Mouse (Mus musculus): ENCODE measurements around the gene Acsl1. TPM values are rescaled to one million over a fixed set of nuclear protein-coding genes. Genes with fewer than 3 reads are reported as not detected.

Acsl1 gene
- polyA plus RNA-seq, 1 experiment from 2014 or later = 15.2 TPM

GRCm38 (mm10) chr8:46449723-46450251 lies 21.1 kb upstream of the Acsl1 start:
- H3K9me3 ChIP-seq = peaks cover 4% of the 10 kb centered on the region; the same call in 1 of the 2 replicates
- no peak overlapping the region for H3K9ac ChIP-seq
- H3K36me3 ChIP-seq = no peaks in the 10 kb centered on the region
- H3K4me1 ChIP-seq (replicated peaks) = no peaks in the 10 kb centered on the region
- peaks cover 8% of the 10 kb centered on the region; the same call in 1 of the 2 replicates for H3K27me3 ChIP-seq
- no peak overlapping the region for H3K4me2 ChIP-seq
- ATAC-seq (ENCODE audit: low FRiP score) = no peak
- no peak overlapping the region for H3K4me3 ChIP-seq
- no peak overlapping the region for H3K27ac ChIP-seq
- WGBS = 83% methylated on average over 8 of the region's 8 CpGs

- H3K9me3 ChIP-seq = peaks cover 4% of the 10 kb centered on the region; the same call in 1 of the 2 replicates
- no peak overlapping the region for H3K9ac ChIP-seq
- no peaks in the 10 kb centered on the region for H3K36me3 ChIP-seq
- H3K4me2 ChIP-seq = no peak overlapping the region
- H3K4me3 ChIP-seq = no peak overlapping the region
- no peaks in the 10 kb centered on the region for H3K27me3 ChIP-seq
- ATAC-seq (ENCODE audit: low FRiP score) = no peak
- whole genome bisulfite sequencing = 85% methylated on average over 6 of the region's 6 CpGs
- no peaks in the 10 kb centered on the region for H3K4me1 ChIP-seq (replicated peaks)
- no peak overlapping the region for H3K27ac ChIP-seq
Measured at GRCm38 (mm10) chr8:46458215-46458811, 12.5 kb upstream of the Acsl1 start.

GRCm38 (mm10) chr8:46468400-46468799 lies 2.4 kb upstream of the Acsl1 start:
- Histone ChIP-seq H3K4me1 (replicated peaks) (peaks cover 14% of the 10 kb centered on the region), H3K4me2 (no peak overlapping the region), H3K9ac (no peak overlapping the region), H3K9me3 (no peaks in the 10 kb centered on the region), H3K27ac (no peak overlapping the region), H3K36me3 (no peaks in the 10 kb centered on the region), H3K27me3 (peaks cover 8% of the 10 kb centered on the region), H3K4me3 (no peak overlapping the region)
- 90% methylated on average over 2 of the region's 2 CpGs for WGBS
- ATAC-seq (ENCODE audit: low FRiP score) = no peak

GRCm38 (mm10) chr8:46469071-46469769 lies 1.6 kb upstream of the Acsl1 start:
- H3K4me1 ChIP-seq (replicated peaks) = peaks cover 14% of the 10 kb centered on the region
- H3K27ac ChIP-seq = no peak overlapping the region
- no peak overlapping the region for H3K4me3 ChIP-seq
- H3K4me2 ChIP-seq = no peak overlapping the region
- peaks cover 11% of the 10 kb centered on the region for H3K27me3 ChIP-seq
- WGBS = 95% methylated on average over 8 of the region's 8 CpGs
- H3K9ac ChIP-seq = no peak overlapping the region
- H3K9me3 ChIP-seq = no peaks in the 10 kb centered on the region
- no peaks in the 10 kb centered on the region for H3K36me3 ChIP-seq
- ATAC-seq (ENCODE audit: low FRiP score) = no peak

- no peaks in the 10 kb centered on the region for H3K9me3 ChIP-seq
- peak overlapping the region; percentile 55 for H3K27ac ChIP-seq
- ATAC-seq (ENCODE audit: low FRiP score) = no peak; the same call in 1 of the 2 replicates
- H3K4me2 ChIP-seq = peak overlapping the region; percentile 79
- H3K4me3 ChIP-seq = peak overlapping the region; percentile 91
- WGBS = 42% methylated on average over 15 of the region's 15 CpGs
- peaks cover 14% of the 10 kb centered on the region for H3K4me1 ChIP-seq (replicated peaks)
- no peaks in the 10 kb centered on the region for H3K36me3 ChIP-seq
- H3K27me3 ChIP-seq = peaks cover 11% of the 10 kb centered on the region
- no peak overlapping the region for H3K9ac ChIP-seq
Measured at GRCm38 (mm10) chr8:46470091-46470791, 596 bp upstream of the Acsl1 start.

- H3K36me3 ChIP-seq = no peaks in the 10 kb centered on the region
- peaks cover 14% of the 10 kb centered on the region for H3K4me1 ChIP-seq (replicated peaks)
- peak overlapping the region; percentile 79 for H3K4me2 ChIP-seq
- H3K27me3 ChIP-seq = peaks cover 16% of the 10 kb centered on the region
- H3K9me3 ChIP-seq = no peaks in the 10 kb centered on the region
- H3K4me3 ChIP-seq = peak overlapping the region; percentile 91
- peak overlapping the region; percentile 89 for H3K27ac ChIP-seq
- peak overlapping the region; percentile 94 for H3K9ac ChIP-seq
- ATAC-seq (ENCODE audit: low FRiP score) = no peak
- WGBS = 42% methylated on average over 9 of the region's 9 CpGs
Measured at GRCm38 (mm10) chr8:46471926-46472485, 1.2 kb downstream of the Acsl1 start.

GRCm38 (mm10) chr8:46474120-46474519 lies 3.3 kb downstream of the Acsl1 start:
- Histone ChIP-seq H3K4me2 (no peak overlapping the region), H3K27me3 (peaks cover 16% of the 10 kb centered on the region), H3K27ac (no peak overlapping the region), H3K4me1 (replicated peaks) (peaks cover 14% of the 10 kb centered on the region), H3K4me3 (no peak overlapping the region), H3K9ac (no peak overlapping the region), H3K9me3 (no peaks in the 10 kb centered on the region), H3K36me3 (no peaks in the 10 kb centered on the region)
- 95% methylated on average over 3 of the region's 3 CpGs for WGBS
- no peak for ATAC-seq (ENCODE audit: low FRiP score)

GRCm38 (mm10) chr8:46474634-46475033 lies 3.8 kb downstream of the Acsl1 start:
- H3K9me3 ChIP-seq = no peaks in the 10 kb centered on the region
- H3K4me3 ChIP-seq = no peak overlapping the region
- H3K27ac ChIP-seq = no peak overlapping the region
- H3K9ac ChIP-seq = no peak overlapping the region
- H3K4me2 ChIP-seq = no peak overlapping the region
- H3K36me3 ChIP-seq = no peaks in the 10 kb centered on the region
- WGBS = 92% methylated on average over 6 of the region's 6 CpGs
- H3K27me3 ChIP-seq = peaks cover 16% of the 10 kb centered on the region
- ATAC-seq (ENCODE audit: low FRiP score) = no peak
- H3K4me1 ChIP-seq (replicated peaks) = peaks cover 14% of the 10 kb centered on the region

GRCm38 (mm10) chr8:46475404-46475803 lies 4.6 kb downstream of the Acsl1 start:
- 87% methylated on average over 11 of the region's 11 CpGs for WGBS
- peaks cover 16% of the 10 kb centered on the region for H3K27me3 ChIP-seq
- no peak overlapping the region for H3K4me3 ChIP-seq
- H3K4me2 ChIP-seq = no peak overlapping the region
- H3K4me1 ChIP-seq (replicated peaks) = peaks cover 21% of the 10 kb centered on the region
- ATAC-seq (ENCODE audit: low FRiP score) = no peak
- no peaks in the 10 kb centered on the region for H3K9me3 ChIP-seq
- H3K9ac ChIP-seq = no peak overlapping the region
- no peaks in the 10 kb centered on the region for H3K36me3 ChIP-seq
- no peak overlapping the region for H3K27ac ChIP-seq

- Histone ChIP-seq H3K9me3 (no peaks in the 10 kb centered on the region), H3K27ac (no peak overlapping the region), H3K4me1 (replicated peaks) (peaks cover 23% of the 10 kb centered on the region), H3K4me3 (no peak overlapping the region), H3K9ac (no peak overlapping the region), H3K27me3 (peaks cover 16% of the 10 kb centered on the region), H3K36me3 (no peaks in the 10 kb centered on the region), H3K4me2 (no peak overlapping the region)
- WGBS = 94% methylated on average over 3 of the region's 3 CpGs
- no peak for ATAC-seq (ENCODE audit: low FRiP score)
Measured at GRCm38 (mm10) chr8:46475942-46476341, 5.1 kb downstream of the Acsl1 start.

- no peak overlapping the region for H3K4me2 ChIP-seq
- H3K36me3 ChIP-seq = no peaks in the 10 kb centered on the region
- peaks cover 12% of the 10 kb centered on the region for H3K4me1 ChIP-seq (replicated peaks)
- no peak overlapping the region for H3K9ac ChIP-seq
- ATAC-seq (ENCODE audit: low FRiP score) = no peak
- H3K27me3 ChIP-seq = peaks cover 13% of the 10 kb centered on the region
- WGBS = 91% methylated on average over 9 of the region's 9 CpGs
- H3K9me3 ChIP-seq = no peaks in the 10 kb centered on the region
- H3K4me3 ChIP-seq = no peak overlapping the region
- no peak overlapping the region for H3K27ac ChIP-seq
Measured at GRCm38 (mm10) chr8:46477747-46478458, 7.1 kb downstream of the Acsl1 start.
